Mouse (Mus musculus) frontal cortex, postnatal 14 days (tissue): ENCODE measurements around the gene Slc51a.
A peak's percentile ranks its signal among the peaks of the same experiment; 100 is the strongest.
"Not testable (repeated sequence)": the region's sequence is repeated elsewhere in the genome, so short reads cannot be mapped to it uniquely, and the experiment has no call there.

ENCODE experiments used
- DNase-seq, 2 experiments: peaks; one replicate each; pipeline ENCODE4 v3.0.0; 2022; ENCODE audit warnings: low spot score in 2 of 2

The Slc51a gene

GRCm38 (mm10) chr16:32509066-32509942 is 21.6 kb upstream of the Slc51a start:
- no peak for DNase-seq

DNA sequence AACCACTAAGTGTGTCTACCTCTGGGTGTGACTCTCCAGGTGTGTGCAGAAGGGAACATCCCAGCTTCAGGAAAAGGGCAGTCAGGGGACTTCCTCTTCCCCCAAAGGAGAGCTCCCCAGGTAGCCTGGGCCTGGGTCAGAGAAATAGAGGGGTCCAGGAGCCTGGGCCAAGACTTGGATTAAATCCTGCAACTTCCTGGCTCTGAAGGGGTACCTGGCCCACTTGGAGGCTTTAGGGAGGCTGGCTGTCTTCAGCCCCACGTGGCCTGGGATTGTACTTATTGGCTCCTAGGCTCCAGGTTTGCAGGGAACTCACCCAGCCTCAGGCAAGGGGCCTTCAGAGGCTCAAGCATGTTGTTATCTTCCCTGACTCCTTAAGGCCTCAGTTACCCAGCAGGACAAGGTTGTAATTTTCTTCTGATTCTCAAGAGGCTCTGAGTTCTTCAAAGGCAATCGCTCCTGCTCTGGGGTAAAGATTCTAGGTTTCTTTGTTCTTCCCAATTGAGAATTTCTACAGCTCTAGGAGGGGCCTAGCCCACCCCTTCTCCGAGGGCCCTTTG is 20.9 kb upstream of the Slc51a start:
- no peak for DNase-seq

- DNase-seq = no peak
These were observed 20.4 kb upstream of the Slc51a start for GRCm38 (mm10) chr16:32508035-32508434.

- peak in 1 of 2 experiments; percentile 53 for DNase-seq
These were observed 19.7 kb upstream of the Slc51a start for GRCm38 (mm10) chr16:32507407-32507806.

GRCm38 (mm10) chr16:32506868-32507267 is 19.2 kb upstream of the Slc51a start:
- DNase-seq = no peak

DNA sequence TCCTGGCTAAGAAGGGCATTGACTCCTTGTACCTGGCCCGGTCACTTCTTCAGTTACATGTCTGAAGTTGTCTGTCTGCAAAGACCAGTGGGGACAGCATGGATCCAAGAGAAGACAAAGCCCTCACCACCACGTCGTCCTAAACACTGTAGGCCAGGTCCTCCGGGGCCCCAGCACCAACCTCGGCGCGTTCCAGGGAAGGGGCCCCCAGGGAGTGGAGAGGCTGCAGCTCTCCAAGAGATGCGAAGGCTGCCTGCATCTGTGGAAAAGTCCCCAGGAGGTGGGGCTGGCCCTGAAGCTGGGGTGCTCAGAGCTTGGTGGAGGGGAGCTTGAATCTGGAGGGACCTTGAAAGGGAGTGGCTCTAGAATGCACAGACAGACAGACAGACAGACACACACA is 18.6 kb upstream of the Slc51a start:
- DNase-seq = no peak

- no peak for DNase-seq
These were observed 16.0 kb upstream of the Slc51a start for GRCm38 (mm10) chr16:32503633-32504032.

DNA sequence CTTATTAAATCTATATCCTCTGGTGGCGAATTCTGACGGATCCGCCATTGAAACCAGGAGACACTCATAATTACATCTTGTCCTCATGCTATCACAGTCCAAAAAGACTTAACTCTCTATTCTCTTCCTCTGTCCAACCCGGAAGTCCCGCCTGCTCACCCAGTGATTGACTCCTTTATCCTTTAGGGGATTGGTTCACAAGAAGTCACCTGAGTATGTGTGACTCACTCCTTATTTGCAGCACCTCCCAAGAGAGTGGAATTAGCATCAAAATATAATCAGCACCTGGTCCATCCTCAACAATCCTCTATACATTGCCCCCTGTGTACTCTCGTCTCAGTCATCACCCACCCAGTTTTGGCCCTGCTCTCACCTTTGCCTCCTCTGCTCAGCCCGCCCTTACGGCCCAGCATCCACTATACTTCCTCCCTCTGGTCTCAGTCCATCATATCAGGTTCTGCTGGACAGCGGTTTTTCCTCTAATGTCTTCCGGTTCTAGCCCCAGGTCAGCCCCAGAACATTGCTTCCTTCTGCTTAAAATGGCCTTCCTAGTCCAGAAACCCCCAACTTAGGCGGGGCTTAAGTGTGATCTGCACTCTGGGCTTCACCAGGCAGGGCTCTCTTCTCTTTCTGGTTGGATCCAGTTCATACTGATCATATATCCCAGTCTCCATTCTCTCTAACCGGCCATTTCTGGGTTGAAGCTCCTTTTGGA is 15.1 kb upstream of the Slc51a start:
- no peak for DNase-seq

- DNase-seq = no peak
These were observed 13.8 kb upstream of the Slc51a start for GRCm38 (mm10) chr16:32501459-32501858.

DNA sequence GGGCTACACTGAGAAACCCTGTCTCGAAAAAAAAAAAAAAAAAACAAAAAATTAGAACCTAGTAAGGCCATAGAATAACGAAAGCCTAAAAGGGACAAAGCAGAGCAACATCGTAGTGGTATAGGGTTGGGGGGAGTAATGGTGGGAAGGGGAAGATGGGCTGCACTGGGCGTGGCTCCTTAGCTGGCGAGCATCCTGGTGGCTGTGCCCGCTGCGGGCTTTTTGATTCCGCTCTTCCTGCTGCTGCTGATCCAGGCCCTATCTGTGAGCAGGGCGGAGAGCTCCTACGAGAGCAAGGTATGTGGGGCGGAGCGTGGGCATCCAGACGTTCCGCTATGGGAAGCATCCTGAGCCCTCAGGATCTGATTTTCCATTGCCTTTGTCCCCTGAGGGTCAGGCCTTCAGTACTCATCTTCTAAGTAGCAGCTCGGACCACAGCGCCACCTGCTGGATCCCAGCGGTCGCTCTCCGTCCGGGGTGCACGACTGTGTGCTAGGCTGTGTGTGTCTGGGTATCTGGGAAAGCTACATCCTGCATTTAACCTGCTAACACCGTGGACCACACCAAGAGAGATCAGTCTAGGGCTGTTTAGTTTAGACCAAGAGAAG is 11.9 kb upstream of the Slc51a start:
- DNase-seq = peak in 1 of 2 experiments; percentile 88

DNA sequence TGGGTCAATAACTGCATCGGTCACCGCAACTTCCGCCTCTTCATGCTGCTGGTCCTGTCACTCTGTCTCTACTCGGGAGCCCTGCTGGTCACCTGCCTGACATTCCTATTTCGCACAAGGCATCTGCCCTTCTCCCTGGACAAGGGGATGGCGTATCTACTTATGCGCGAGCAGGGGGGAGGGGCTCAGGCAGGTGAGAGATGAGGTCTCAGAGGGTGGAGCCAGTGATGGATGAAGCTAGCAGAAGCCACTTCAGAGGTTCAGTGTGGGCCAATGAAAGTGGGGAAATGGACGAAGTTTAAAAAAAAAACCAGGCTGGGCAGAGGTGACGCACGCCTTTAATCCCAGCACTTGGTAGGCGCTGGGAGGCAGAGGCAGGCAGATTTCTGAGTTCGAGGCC is 11.3 kb upstream of the Slc51a start:
- no peak for DNase-seq

DNA sequence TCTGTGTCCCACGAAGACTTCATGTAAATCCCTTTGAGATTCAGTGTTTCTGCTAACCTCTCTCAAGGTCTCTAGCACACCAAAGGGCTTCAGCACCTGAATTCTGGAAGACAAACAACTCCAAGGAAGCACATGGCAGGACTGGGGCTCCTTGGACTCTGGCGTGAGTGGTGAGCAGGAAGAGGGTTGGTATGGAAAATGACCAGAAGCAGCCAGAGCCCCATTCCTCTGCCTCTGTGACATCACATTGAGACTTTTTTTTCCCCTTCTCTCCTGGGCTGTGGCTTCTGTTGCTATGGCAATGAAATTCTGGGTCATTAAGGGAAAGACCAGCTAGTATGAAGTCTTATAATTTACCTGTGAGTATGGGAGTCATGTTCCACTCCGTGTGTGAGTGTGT is 8.3 kb upstream of the Slc51a start, which contains the start of gene Zdhhc19:
Gene Zdhhc19 (plus strand): TSS at position 301 of the 400 bp plus-strand sequence.
- DNase-seq = no peak

DNA sequence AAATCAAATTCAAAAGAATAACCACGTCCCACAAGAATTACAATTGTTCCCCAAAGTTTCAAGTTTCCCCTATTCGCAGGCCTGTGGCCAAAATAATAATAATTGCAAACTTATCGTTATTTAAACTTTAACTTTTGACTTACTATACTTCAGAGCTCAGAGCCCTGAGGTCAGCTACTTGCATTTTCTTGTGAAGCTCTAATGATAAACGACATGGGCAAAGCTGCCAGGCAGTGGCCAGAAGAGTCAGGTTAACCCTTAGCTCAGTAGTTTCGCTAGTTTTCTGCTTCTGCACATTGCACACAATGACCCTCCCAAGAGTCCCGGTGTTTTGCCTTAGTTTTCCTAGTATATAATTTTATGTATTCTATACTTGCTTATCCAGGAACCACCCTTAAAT is 6.7 kb upstream of the Slc51a start:
- not testable (repeated sequence) for DNase-seq

GRCm38 (mm10) chr16:32488939-32489338 is 1.3 kb upstream of the Slc51a start:
- no peak for DNase-seq

DNA sequence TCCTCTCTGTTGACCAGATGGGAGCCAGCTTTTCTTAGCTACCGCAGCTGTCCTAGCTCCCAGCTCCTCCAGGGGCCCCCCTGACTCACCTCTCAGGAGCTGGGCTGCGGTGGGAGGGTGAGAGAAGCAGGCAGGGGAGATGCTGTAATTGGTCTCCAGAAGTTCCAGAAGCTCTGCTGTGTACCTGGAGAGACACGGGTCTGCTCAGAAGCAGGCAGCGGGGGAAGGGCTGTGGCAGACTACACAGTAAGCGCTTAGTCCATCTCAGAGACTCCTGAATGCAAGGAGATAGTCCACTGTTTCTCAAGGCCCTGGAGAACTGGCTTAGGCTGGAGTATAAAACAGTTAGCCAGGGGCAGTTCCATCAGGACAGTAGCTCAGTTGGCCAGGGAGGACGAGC is 1.6 kb downstream of the Slc51a start:
- DNase-seq = no peak

DNA sequence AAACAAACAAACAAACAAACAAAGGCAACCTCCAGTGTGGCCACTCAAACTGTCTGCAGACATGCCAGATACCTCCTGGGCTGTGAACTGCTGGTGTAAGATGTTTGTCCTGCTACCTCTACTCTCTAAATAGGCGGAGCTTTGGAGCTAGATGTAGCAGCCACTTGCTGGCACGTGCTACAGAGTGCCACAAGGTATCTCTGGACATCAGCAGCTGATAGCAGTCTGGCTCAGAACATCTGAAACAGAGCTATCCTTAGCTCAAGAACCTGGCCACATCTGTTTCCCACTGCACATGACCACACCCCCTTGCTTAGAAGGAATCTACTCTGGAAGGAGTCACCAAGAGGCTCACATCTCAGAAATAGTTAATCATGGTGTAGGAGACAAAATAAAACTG is 2.5 kb downstream of the Slc51a start:
- no peak for DNase-seq

DNA sequence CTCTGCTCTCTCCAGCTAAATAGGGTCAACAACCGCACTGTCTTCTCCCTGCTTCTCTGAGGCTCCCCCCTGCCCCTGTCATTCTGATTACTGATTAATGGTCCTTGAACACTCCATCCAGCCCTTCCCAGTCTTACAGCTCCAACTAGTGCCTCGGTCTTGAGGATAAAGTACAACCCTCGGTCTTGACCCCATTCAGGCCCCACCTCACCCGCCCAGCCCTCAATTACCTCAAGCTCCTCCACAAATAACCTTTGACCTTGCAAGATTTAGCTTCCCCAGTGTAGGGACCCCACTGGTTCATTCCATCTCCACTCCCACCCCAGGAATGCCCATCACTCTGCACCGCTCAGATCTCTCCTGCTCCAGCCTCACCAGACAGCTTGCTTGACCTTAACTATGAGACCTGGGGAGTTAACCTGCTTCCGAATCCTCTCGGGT is 3.2 kb downstream of the Slc51a start:
- no peak for DNase-seq

DNA sequence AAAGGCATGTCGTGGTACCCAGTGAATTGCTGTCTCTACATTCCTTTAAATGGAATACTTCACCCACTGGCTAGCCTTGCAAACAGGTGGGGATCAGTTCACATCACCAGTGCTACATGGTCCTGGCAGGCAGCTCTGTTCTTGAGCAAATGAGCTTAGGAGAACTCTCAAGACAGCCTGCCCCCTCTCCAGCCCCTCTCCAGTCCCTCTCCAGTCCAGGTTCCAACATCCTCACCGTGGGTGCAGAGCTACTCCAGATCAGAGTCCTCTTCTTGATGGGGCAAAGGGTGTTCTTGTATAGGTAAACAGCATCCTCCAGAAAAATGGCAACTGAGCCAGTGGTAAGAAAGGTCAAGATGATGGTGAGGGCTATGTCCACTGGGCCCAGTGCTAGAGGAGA is 8.3 kb downstream of the Slc51a start:
- DNase-seq = no peak

DNA sequence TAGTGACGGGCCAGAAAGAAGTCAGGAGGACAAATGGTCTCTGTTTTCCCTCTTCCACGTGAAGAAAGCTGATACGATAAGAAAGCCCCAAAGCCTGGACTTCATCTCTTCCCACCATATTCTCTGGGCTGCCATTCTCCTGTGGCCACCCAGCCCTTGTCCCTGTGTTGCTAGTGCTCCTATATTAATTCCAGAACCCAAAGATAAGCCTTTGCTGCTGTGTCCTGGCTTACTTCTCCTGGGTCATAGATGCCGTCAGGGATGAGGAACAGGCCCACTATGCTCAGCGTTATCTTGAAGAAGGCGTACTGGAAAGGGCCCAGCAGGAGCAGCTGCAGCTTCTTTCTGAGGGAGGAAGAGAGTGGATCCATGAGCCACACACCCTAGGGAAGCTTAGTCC is 10.4 kb downstream of the Slc51a start:
- no peak for DNase-seq

GRCm38 (mm10) chr16:32472276-32473015 is 15.2 kb downstream of the Slc51a start:
- no peak for DNase-seq

DNA sequence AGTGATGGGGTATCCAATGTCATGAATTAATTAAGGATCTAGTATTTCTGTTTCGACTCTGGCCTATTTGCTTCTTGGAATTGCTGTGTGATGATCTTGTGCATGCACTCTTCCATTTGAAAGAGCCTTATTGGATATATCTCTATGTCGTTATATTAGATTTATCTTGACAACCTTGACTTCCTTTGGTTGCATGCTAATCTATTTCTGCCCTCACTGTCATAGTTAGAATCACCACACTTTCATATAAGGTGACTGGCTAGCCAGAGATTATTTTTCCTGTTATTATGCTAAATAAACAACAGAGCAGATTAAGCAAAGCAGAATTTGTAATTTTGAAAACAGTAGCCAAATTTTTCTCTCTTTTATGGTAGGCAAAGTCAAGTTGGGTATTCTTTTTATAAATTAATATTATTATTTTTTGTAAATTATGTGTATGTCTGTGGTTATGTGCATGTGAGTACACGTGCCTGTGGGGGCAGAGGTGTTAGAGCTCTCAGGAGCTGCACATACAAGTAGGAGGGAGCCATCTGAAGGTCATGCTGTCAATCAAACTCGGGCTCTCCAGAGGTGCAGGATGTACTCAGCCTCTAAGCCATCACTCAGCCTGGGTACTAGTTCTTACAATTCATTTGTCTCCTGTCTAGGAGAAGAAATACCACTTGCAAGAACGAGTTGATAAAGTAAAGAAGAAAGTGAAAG is 18.1 kb downstream of the Slc51a start:
- DNase-seq = no peak
